Mouse (Mus musculus) stomach, embryonic 15.5 days (tissue): ENCODE measurements around the gene Rnf181. TPM values are rescaled to one million over a fixed set of nuclear protein-coding genes. Genes with fewer than 3 reads are reported as not detected.

Source experiments
- ATAC-seq: fragments of 200-750 bp; cut with Nextera tagmentation; 2 replicates; pipeline ENCODE4 v1.8.0; 2017; ENCODE audit warnings: low read depth, moderate number of reproducible peaks, moderate TSS enrichment; ENCODE audit not compliant: insufficient read depth, low FRiP score
- H3K27ac ChIP-seq: fragments of 300-500 bp; sonication (generic); 2 replicates; pipeline ENCODE4 v1.5.1; 2015; ENCODE audit warnings: mild to moderate bottlenecking, inconsistent platforms
- H3K27me3 ChIP-seq: fragments of 300-500 bp; sonication (generic); replicated peaks from 2 replicates; pipeline ENCODE4 v1.6.1; 2015; ENCODE audit warnings: inconsistent platforms
- H3K36me3 ChIP-seq: fragments of 300-500 bp; sonication (generic); 2 replicates; pipeline ENCODE4 v1.6.1; 2015; ENCODE audit warnings: inconsistent platforms
- H3K4me1 ChIP-seq: fragments of 300-500 bp; sonication (generic); 2 replicates; pipeline ENCODE4 v1.6.1; 2015; ENCODE audit warnings: inconsistent platforms
- H3K4me2 ChIP-seq: fragments of 300-500 bp; sonication (generic); 2 replicates; pipeline ENCODE4 v1.6.1; 2015; ENCODE audit warnings: mild to moderate bottlenecking, inconsistent platforms
- H3K4me3 ChIP-seq: fragments of 300-500 bp; sonication (generic); replicated peaks from 2 replicates; pipeline ENCODE4 v1.5.1; 2015; ENCODE audit warnings: inconsistent platforms
- H3K9ac ChIP-seq: fragments of 300-500 bp; sonication (generic); 2 replicates; pipeline ENCODE4 v1.6.1; 2015; ENCODE audit warnings: inconsistent platforms
- H3K9me3 ChIP-seq: fragments of 300-500 bp; sonication (generic); 2 replicates; pipeline ENCODE4 v1.6.1; 2016; ENCODE audit warnings: inconsistent platforms
- WGBS: fragments of 180-500 bp; shearing (Covaris S2); methylation state at CpG from one replicate; pipeline ENCODE4 v1.1.7; 2015; 5-methylcytosine and 5-hydroxymethylcytosine counted together
- polyA plus RNA-seq: library from polyadenylated mRNA; unstranded; fragments of >200 nt; fragmentation: Nextera tagmentation; extraction: Ambion mirVana; gene quantifications from 2 replicates; pipeline ENCODE4 v1.2.1, GENCODE M21; 2015

The Rnf181 gene
- polyA plus RNA-seq: 123 and 132 TPM in 2 replicates

GRCm38 (mm10) chr6:72366844-72367443 is at the start of gene Rnf181:
TSS of gene Rnf181 (minus strand) at chr6:72366956.
- Histone ChIP-seq H3K4me3 (no peak within 1 kb of the TSS), H3K27ac (no peak within 1 kb of the TSS), H3K36me3 (no peaks in the 10 kb centered on the region), H3K9ac (no peak within 1 kb of the TSS), H3K9me3 (no peaks in the 10 kb centered on the region), H3K27me3 (no peaks in the 10 kb centered on the region), H3K4me1 (peaks cover 7% of the 10 kb centered on the region), H3K4me2 (no peak within 1 kb of the TSS)
- WGBS: 75% methylated on average over 4 of the region's 4 CpGs
- no peak for ATAC-seq

DNA sequence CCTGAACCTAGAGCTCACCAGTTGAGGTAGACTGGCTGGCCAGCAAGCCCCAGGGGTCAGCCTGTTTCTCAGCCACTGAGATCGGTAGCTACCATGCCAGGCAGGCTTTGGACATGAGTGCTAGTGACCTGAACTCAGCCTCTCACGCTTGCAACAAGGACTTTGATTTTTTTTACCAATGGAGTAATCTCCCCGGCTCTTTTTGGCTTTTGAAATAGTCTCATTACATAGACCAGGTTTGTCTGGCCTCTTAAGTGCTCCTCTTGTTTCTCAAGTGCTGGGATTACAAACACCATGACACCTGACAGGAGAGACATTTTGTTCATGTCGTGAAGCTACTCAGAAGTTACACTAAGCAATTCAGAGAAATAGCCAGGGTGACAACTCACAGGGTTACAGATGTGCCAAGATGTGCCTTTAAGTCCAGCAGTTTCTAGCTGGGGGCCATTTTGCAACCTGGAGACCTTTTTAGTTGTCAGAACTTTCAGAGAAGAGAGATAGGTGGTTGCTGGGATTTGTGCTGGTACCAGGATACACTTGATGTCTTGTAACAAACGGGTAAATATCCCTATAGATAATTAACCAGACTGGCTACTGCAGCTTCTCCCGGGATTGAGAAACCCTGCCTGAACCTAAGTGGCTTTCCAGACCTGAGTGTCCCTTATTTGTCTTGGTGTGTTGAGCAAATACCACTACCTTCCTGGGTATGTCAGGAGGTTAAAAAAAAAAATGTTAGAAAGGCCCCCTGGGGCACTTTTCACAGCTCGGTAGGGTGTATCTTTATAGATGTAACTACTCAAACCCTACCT is 49.4 kb upstream of the Rnf181 start:
- peak overlapping the region; percentile 3; the same call in 1 of the 2 replicates for H3K4me2 ChIP-seq
- no peaks in the 10 kb centered on the region for H3K27me3 ChIP-seq
- H3K4me3 ChIP-seq: no peak overlapping the region
- ATAC-seq: no peak
- no peak overlapping the region for H3K9ac ChIP-seq
- H3K36me3 ChIP-seq: peaks cover 24% of the 10 kb centered on the region
- H3K9me3 ChIP-seq: no peaks in the 10 kb centered on the region
- WGBS: 71% methylated on average over 7 of the region's 7 CpGs
- H3K27ac ChIP-seq: no peak overlapping the region
- H3K4me1 ChIP-seq: peaks cover 18% of the 10 kb centered on the region

- H3K36me3 ChIP-seq: peaks cover 23% of the 10 kb centered on the region
- H3K4me2 ChIP-seq: peak overlapping the region; percentile 67
- peak overlapping the region; percentile 86 for H3K4me3 ChIP-seq
- ATAC-seq: no peak
- H3K4me1 ChIP-seq: peaks cover 18% of the 10 kb centered on the region
- peak overlapping the region; percentile 72; the same call in 1 of the 2 replicates for H3K9ac ChIP-seq
- no peaks in the 10 kb centered on the region for H3K27me3 ChIP-seq
- H3K9me3 ChIP-seq: no peaks in the 10 kb centered on the region
- whole genome bisulfite sequencing: 79% methylated on average over 5 of the region's 5 CpGs
- H3K27ac ChIP-seq: no peak overlapping the region
Measured at GRCm38 (mm10) chr6:72415181-72415580, 48.4 kb upstream of the Rnf181 start.

GRCm38 (mm10) chr6:72414076-72414756 is 47.5 kb upstream of the Rnf181 start, which contains the start of gene Ggcx:
TSS of gene Ggcx (plus strand) at chr6:72414308.
- WGBS: 2% methylated on average over 33 of the region's 33 CpGs
- ATAC-seq: peak; percentile 94
- H3K4me3 ChIP-seq: peak within 1 kb of the TSS; percentile 86
- peak within 1 kb of the TSS; percentile 67 for H3K4me2 ChIP-seq
- peaks cover 18% of the 10 kb centered on the region for H3K4me1 ChIP-seq
- peaks cover 16% of the 10 kb centered on the region; the same call in 1 of the 2 replicates for H3K36me3 ChIP-seq
- H3K9me3 ChIP-seq: no peaks in the 10 kb centered on the region
- H3K27ac ChIP-seq: peak within 1 kb of the TSS; percentile 53
- H3K27me3 ChIP-seq: no peaks in the 10 kb centered on the region
- peak within 1 kb of the TSS; percentile 72 for H3K9ac ChIP-seq

GRCm38 (mm10) chr6:72410518-72410917 is 43.8 kb upstream of the Rnf181 start:
- no peak overlapping the region for H3K9ac ChIP-seq
- no peaks in the 10 kb centered on the region for H3K36me3 ChIP-seq
- peaks cover 14% of the 10 kb centered on the region for H3K4me1 ChIP-seq
- no peak overlapping the region for H3K27ac ChIP-seq
- ATAC-seq: no peak
- no peak overlapping the region for H3K4me2 ChIP-seq
- H3K9me3 ChIP-seq: no peaks in the 10 kb centered on the region
- H3K4me3 ChIP-seq: no peak overlapping the region
- H3K27me3 ChIP-seq: no peaks in the 10 kb centered on the region
- WGBS: 71% methylated on average over 7 of the region's 7 CpGs

GRCm38 (mm10) chr6:72410003-72410402 is 43.2 kb upstream of the Rnf181 start:
- ATAC-seq: no peak
- Histone ChIP-seq H3K27ac (no peak overlapping the region), H3K9me3 (no peaks in the 10 kb centered on the region), H3K27me3 (no peaks in the 10 kb centered on the region), H3K4me2 (no peak overlapping the region), H3K4me3 (no peak overlapping the region), H3K36me3 (no peaks in the 10 kb centered on the region), H3K4me1 (peaks cover 10% of the 10 kb centered on the region), H3K9ac (no peak overlapping the region)
- 28% methylated on average over 1 of the region's 1 CpGs for WGBS

- H3K9ac ChIP-seq: no peak overlapping the region
- 15% methylated on average over 3 of the region's 3 CpGs for WGBS
- H3K4me2 ChIP-seq: no peak overlapping the region
- H3K4me3 ChIP-seq: no peak overlapping the region
- H3K36me3 ChIP-seq: no peaks in the 10 kb centered on the region
- H3K4me1 ChIP-seq: peaks cover 5% of the 10 kb centered on the region; the same call in 1 of the 2 replicates
- no peaks in the 10 kb centered on the region for H3K9me3 ChIP-seq
- no peaks in the 10 kb centered on the region for H3K27me3 ChIP-seq
- ATAC-seq: no peak
- H3K27ac ChIP-seq: no peak overlapping the region
Measured at GRCm38 (mm10) chr6:72409567-72409966, 42.8 kb upstream of the Rnf181 start.

- under 1% methylated on average over 5 of the region's 5 CpGs for WGBS
- peak; percentile 78; the same call in 1 of the 2 replicates for ATAC-seq
Measured at GRCm38 (mm10) chr6:72407119-72407518, 40.4 kb upstream of the Rnf181 start.

GRCm38 (mm10) chr6:72405356-72405755 is 38.6 kb upstream of the Rnf181 start:
- Histone ChIP-seq H3K4me2 (no peak overlapping the region), H3K4me3 (no peak overlapping the region), H3K4me1 (no peaks in the 10 kb centered on the region), H3K27ac (no peak overlapping the region), H3K9me3 (no peaks in the 10 kb centered on the region), H3K36me3 (no peaks in the 10 kb centered on the region), H3K9ac (no peak overlapping the region), H3K27me3 (no peaks in the 10 kb centered on the region)
- WGBS: 66% methylated on average over 7 of the region's 7 CpGs
- ATAC-seq: no peak

More at GRCm38 (mm10) chr6:72407119-72407518, 40.4 kb upstream of the Rnf181 start:
- Histone ChIP-seq H3K4me2 (no peak overlapping the region), H3K9ac (no peak overlapping the region), H3K4me3 (no peak overlapping the region), H3K27ac (no peak overlapping the region), H3K4me1 (no peaks in the 10 kb centered on the region), H3K36me3 (no peaks in the 10 kb centered on the region), H3K27me3 (no peaks in the 10 kb centered on the region), H3K9me3 (no peaks in the 10 kb centered on the region)

DNA sequence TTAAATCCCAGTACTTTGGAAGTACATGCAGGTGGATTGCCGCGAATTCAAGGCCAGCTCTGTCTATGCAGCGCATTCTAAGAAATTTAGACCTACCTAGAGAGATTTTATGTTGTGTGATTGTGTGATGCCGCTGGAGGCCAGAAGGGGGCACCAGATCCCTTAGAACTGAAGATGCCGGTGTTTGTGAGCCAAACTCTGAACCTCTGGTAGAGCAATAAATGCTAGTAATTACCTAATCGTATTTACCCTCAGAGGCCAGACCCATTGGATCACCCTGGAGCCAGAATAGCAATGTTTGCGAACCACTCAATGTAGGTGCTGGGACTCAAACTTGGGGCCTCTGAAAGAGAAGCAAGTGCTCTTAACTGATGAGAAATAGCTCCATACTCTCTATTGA is 35.1 kb upstream of the Rnf181 start:
- no peak for ATAC-seq
- Histone ChIP-seq H3K9ac (no peak overlapping the region), H3K27ac (no peak overlapping the region), H3K9me3 (no peaks in the 10 kb centered on the region), H3K36me3 (no peaks in the 10 kb centered on the region), H3K4me3 (no peak overlapping the region), H3K27me3 (no peaks in the 10 kb centered on the region), H3K4me1 (no peaks in the 10 kb centered on the region), H3K4me2 (no peak overlapping the region)
- 24% methylated on average over 7 of the region's 7 CpGs for WGBS

DNA sequence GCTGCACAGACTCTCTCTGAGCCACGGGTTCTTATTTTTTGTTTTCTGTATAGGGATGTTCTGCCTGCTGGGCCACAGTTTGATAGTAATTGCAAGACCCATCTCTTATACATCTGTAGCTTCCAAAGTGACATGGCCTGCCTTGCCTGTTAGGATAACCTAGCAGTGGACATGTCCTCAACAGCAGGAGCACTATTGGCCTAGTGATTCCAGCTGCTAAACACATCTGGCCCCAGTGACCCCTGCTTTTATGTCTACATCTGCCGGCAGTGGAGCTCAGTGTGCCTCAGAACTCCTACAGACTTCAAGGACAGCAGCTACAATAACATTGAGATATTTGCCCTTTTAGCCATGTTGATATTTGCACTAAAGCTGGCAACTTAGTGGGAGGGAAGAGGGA is 33.2 kb upstream of the Rnf181 start:
- Histone ChIP-seq H3K9me3 (no peaks in the 10 kb centered on the region), H3K4me3 (no peak overlapping the region), H3K4me2 (no peak overlapping the region), H3K27ac (no peak overlapping the region), H3K36me3 (no peaks in the 10 kb centered on the region), H3K27me3 (no peaks in the 10 kb centered on the region), H3K9ac (no peak overlapping the region), H3K4me1 (no peaks in the 10 kb centered on the region)
- ATAC-seq: no peak
- WGBS: 45% methylated on average over 2 of the region's 2 CpGs

DNA sequence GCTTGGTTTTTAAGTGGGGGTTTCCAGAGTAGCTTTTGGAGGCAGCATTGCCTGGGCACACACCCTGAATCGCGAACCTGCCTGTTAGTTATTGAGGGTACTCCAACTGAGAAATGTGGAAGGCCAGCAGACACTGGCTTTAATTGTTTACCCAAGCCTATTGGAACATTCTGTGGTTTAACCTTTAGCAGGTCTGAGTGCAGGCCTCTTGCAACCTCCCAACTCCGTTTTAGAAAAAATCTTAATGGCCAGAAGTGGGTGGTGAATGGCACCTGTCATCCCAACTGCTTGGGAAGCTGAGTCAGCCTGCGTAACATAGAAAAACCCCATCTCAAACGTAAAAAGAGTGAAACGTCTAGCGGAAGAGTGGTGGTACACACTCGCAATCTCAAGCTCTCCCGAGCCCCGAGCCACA is 30.1 kb upstream of the Rnf181 start:
- Histone ChIP-seq H3K36me3 (no peaks in the 10 kb centered on the region), H3K27ac (no peak overlapping the region), H3K9ac (no peak overlapping the region), H3K4me3 (no peak overlapping the region), H3K4me1 (0 out of 2 replicates have a peak, but pooled peaks cover 2% of the 10 kb centered on the region), H3K27me3 (no peaks in the 10 kb centered on the region), H3K4me2 (no peak overlapping the region), H3K9me3 (no peaks in the 10 kb centered on the region)
- WGBS: 75% methylated on average over 10 of the region's 10 CpGs
- ATAC-seq: no peak
